Mouse (Mus musculus) cerebellum, postnatal 36 days (tissue): ENCODE data around the gene Cenpj.

Experiments used
- DNase-seq, 2 experiments: peaks; one replicate each; pipeline ENCODE4 v3.0.0; 2021 to 2022; ENCODE audit warnings: mixed read lengths in 2 of 2

The Cenpj gene

GRCm38 (mm10) chr14:56575416-56575815 is at the start of gene Cenpj, which contains the start of gene Parp4:
Cenpj (minus strand) TSS chr14:56575425.
Parp4 (plus strand) TSS chr14:56575619.
- peak; percentile 60 to 64 for DNase-seq

GRCm38 (mm10) chr14:56620425-56620824 is 45.2 kb upstream of the Cenpj start:
- no peak for DNase-seq

- no peak for DNase-seq
Measured at GRCm38 (mm10) chr14:56617470-56617869, 42.2 kb upstream of the Cenpj start.

- DNase-seq, result no peak
Measured at GRCm38 (mm10) chr14:56613212-56613611, 38.0 kb upstream of the Cenpj start.

GRCm38 (mm10) chr14:56605136-56605535 is 29.9 kb upstream of the Cenpj start:
- DNase-seq, result no peak

GRCm38 (mm10) chr14:56604438-56604837 is 29.2 kb upstream of the Cenpj start:
- DNase-seq, result no peak

GRCm38 (mm10) chr14:56602069-56602468 is 26.8 kb upstream of the Cenpj start:
- DNase-seq, result no peak

GRCm38 (mm10) chr14:56598759-56599158 is 23.5 kb upstream of the Cenpj start:
- peak; percentile 20 to 32 for DNase-seq

- no peak for DNase-seq
Measured at GRCm38 (mm10) chr14:56594811-56595210, 19.6 kb upstream of the Cenpj start.

- peak; percentile 13 to 15 for DNase-seq
Measured at GRCm38 (mm10) chr14:56592191-56592590, 17.0 kb upstream of the Cenpj start.

- DNase-seq, result no peak
Measured at GRCm38 (mm10) chr14:56582294-56582693, 7.1 kb upstream of the Cenpj start.

GRCm38 (mm10) chr14:56581117-56581516 is 5.9 kb upstream of the Cenpj start:
- DNase-seq, result no peak

- no peak for DNase-seq
Measured at GRCm38 (mm10) chr14:56579011-56579410, 3.8 kb upstream of the Cenpj start.

GRCm38 (mm10) chr14:56575969-56576901 is 1.0 kb upstream of the Cenpj start:
- no peak for DNase-seq

GRCm38 (mm10) chr14:56572546-56572945 is 2.7 kb downstream of the Cenpj start:
- DNase-seq, result no peak

- peak; percentile 95 for DNase-seq
Measured at GRCm38 (mm10) chr14:56571310-56572093, 3.7 kb downstream of the Cenpj start.

- no peak for DNase-seq
Measured at GRCm38 (mm10) chr14:56569041-56569440, 6.2 kb downstream of the Cenpj start.

GRCm38 (mm10) chr14:56567476-56567875 is 7.7 kb downstream of the Cenpj start:
- DNase-seq, result no peak

GRCm38 (mm10) chr14:56559134-56559533 is 16.1 kb downstream of the Cenpj start:
- DNase-seq, result no peak

- no peak for DNase-seq
Measured at GRCm38 (mm10) chr14:56554716-56555115, 20.5 kb downstream of the Cenpj start.

- DNase-seq, result no peak
Measured at GRCm38 (mm10) chr14:56553331-56553730, 21.9 kb downstream of the Cenpj start.

GRCm38 (mm10) chr14:56552924-56553323 is 22.3 kb downstream of the Cenpj start:
- DNase-seq, result no peak

- peak; percentile 77 to 84 for DNase-seq
Measured at GRCm38 (mm10) chr14:56550960-56551359, 24.3 kb downstream of the Cenpj start.

- no peak for DNase-seq
Measured at GRCm38 (mm10) chr14:56545491-56545890, 29.7 kb downstream of the Cenpj start.
